In the genomic region with DNA sequence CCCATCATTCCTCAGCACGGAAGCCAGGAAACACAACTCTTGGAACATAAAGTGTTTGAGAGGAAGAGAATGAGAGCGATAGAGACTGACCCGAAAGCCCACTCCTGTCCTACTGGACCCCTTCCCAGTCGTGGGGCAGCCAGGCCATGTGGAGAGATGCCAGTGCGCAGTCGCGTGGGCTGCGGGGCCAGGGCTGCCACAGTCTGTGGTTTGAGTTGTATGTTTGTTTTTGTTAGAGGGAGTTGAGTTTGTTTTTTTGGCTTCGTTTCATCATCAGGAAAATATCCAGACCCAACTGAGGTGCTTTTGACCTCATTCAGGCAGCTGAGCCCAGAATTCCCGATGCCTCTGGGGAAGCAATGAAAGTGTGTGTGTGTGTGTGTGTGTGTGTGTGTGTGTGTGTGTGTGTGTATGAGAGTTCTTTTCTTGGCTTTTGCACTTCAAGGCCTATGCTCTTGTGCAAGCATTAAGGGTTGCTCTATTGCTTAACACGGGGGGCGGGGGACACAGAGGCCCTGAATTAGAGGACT, we compare ENCODE assay signal across 8 mouse cellular contexts. TPM values are rescaled to one million over a fixed set of nuclear protein-coding genes. Genes with fewer than 3 reads are reported as not detected.
DNase-seq lines count a peak whose midpoint lies in the region; ATAC-seq lines count a peak whose summit lies in the region.

No protein-coding gene starts in this region.

- H3K36me3 ChIP-seq in embryonic facial prominence, embryonic 15.5 days: no peaks in the 10 kb centered on the region
- no peaks in the 10 kb centered on the region for H3K36me3 ChIP-seq in forebrain, embryonic 13.5 days (ENCODE audit: poor library complexity, severe bottlenecking)

- H3K4me3 ChIP-seq in embryonic facial prominence, embryonic 15.5 days (replicated peaks): no peak overlapping the region
- no peak overlapping the region for H3K4me3 ChIP-seq in forebrain, embryonic 13.5 days

- no peaks in the 10 kb centered on the region for H3K9me3 ChIP-seq in embryonic facial prominence, embryonic 15.5 days (replicated peaks)
- H3K9me3 ChIP-seq in forebrain, embryonic 13.5 days (replicated peaks): no peaks in the 10 kb centered on the region

- H3K4me2 ChIP-seq in embryonic facial prominence, embryonic 15.5 days (replicated peaks): no peak overlapping the region
- H3K4me2 ChIP-seq in forebrain, embryonic 13.5 days: no peak overlapping the region

- peak; percentile 41; the same call in 1 of the 2 replicates for ATAC-seq in embryonic facial prominence, embryonic 15.5 days (ENCODE audit: insufficient number of reproducible peaks, low FRiP score, low TSS enrichment, low read depth)
- ATAC-seq in CD4-positive, CD25-positive, alpha-beta regulatory T cell, adult 4 months: no peak
- ATAC-seq in forebrain, embryonic 13.5 days: no peak

- peak; percentile 48 to 61 for DNase-seq in cerebellum, postnatal 10 days
- no peak for DNase-seq in cerebellum, adult 9-11 months
- DNase-seq in heart, postnatal 4 days: peak; percentile 76
- peak; percentile 67 for DNase-seq in lung, postnatal 36 days
- no peak for DNase-seq in left cerebral cortex, postnatal 4 days

- no peaks in the 10 kb centered on the region for H3K27me3 ChIP-seq in embryonic facial prominence, embryonic 15.5 days
- no peaks in the 10 kb centered on the region for H3K27me3 ChIP-seq in forebrain, embryonic 13.5 days

- intact Hi-C loops in left cerebral cortex, postnatal 4 days (cut with DNase I): no loop called here

- H3K27ac ChIP-seq in embryonic facial prominence, embryonic 15.5 days (replicated peaks): 0 out of 2 replicates have a peak overlapping the region, but pooled peaks have one; percentile 48
- no peak overlapping the region for H3K27ac ChIP-seq in forebrain, embryonic 13.5 days

- 58% methylated on average over 12 of the region's 12 CpGs for WGBS in embryonic facial prominence, embryonic 15.5 days
- whole genome bisulfite sequencing in forebrain, embryonic 13.5 days: 83% methylated on average over 12 of the region's 12 CpGs

- no peak overlapping the region for H3K9ac ChIP-seq in embryonic facial prominence, embryonic 15.5 days
- H3K9ac ChIP-seq in forebrain, embryonic 13.5 days: no peak overlapping the region

- H3K4me1 ChIP-seq in embryonic facial prominence, embryonic 15.5 days: peaks cover 13% of the 10 kb centered on the region
- no peaks in the 10 kb centered on the region for H3K4me1 ChIP-seq in forebrain, embryonic 13.5 days

RNA-seq across cellular contexts. Expression of gene Siah1a, which starts 42.2 kb away (rescaled TPM):
- 45.7 and 47.9 TPM in 2 replicates for polyA plus RNA-seq in embryonic facial prominence, embryonic 15.5 days (2015; fragmentation: Nextera tagmentation; extraction: Ambion mirVana)
- total RNA-seq in heart, postnatal 4 days (2021): 10 to 100 TPM; 30.2 to 31.2 TPM
- 1 to 10 TPM; 4.8 to 7.9 TPM for polyA plus RNA-seq in CD4-positive, CD25-positive, alpha-beta regulatory T cell, adult 4 months (2017; shearing (Covaris generic))
- total RNA-seq in left cerebral cortex, postnatal 4 days (2021): 10 to 100 TPM; 47.1 to 50.1 TPM
- 87.9 and 89.6 TPM in 2 replicates for polyA plus RNA-seq in forebrain, embryonic 13.5 days (2015; fragmentation: Nextera tagmentation; extraction: Ambion mirVana)

RNA-seq across cellular contexts. Expression of gene Gm10638, which starts 42.5 kb away (rescaled TPM):
- 4.2 and 4.8 TPM in 2 replicates for polyA plus RNA-seq in embryonic facial prominence, embryonic 15.5 days (2015; fragmentation: Nextera tagmentation; extraction: Ambion mirVana)
- 1 to 10 TPM; 3.0 to 3.6 TPM for total RNA-seq in heart, postnatal 4 days (2021)
- not detected for polyA plus RNA-seq in CD4-positive, CD25-positive, alpha-beta regulatory T cell, adult 4 months (2017; shearing (Covaris generic))
- total RNA-seq in left cerebral cortex, postnatal 4 days (2021): 1 to 10 TPM; 2.3 to 2.5 TPM
- 5.7 and 7.9 TPM in 2 replicates for polyA plus RNA-seq in forebrain, embryonic 13.5 days (2015; fragmentation: Nextera tagmentation; extraction: Ambion mirVana)

Comparison
In these comparisons a context has a peak if more than half of its experiments do, and no peak if none do; other contexts are left out.
1. DNase-seq: peak in cerebellum, postnatal 10 days (2 of 2), heart, postnatal 4 days (single experiment) and lung, postnatal 36 days (single experiment); none in cerebellum, adult 9-11 months (single experiment) and left cerebral cortex, postnatal 4 days (single experiment).